Mouse (Mus musculus) heart, adult 2 months (tissue): Measurements from ENCODE around the gene Top3a.

Experiments used
- CTCF ChIP-seq: fragments of 200-600 bp; IDR thresholded peaks from 2 replicates; pipeline ENCODE4 v1.8.1; 2022; ENCODE audit warnings: antibody characterized with exemption, mild to moderate bottlenecking, moderate library complexity
- POLR2A ChIP-seq: fragments of 200-500 bp; IDR thresholded peaks from 2 replicates; pipeline ENCODE4 v1.6.1; 2011; ENCODE audit warnings: mild to moderate bottlenecking, low read depth, low read length, control low read depth; ENCODE audit not compliant: insufficient read depth

DNA sequence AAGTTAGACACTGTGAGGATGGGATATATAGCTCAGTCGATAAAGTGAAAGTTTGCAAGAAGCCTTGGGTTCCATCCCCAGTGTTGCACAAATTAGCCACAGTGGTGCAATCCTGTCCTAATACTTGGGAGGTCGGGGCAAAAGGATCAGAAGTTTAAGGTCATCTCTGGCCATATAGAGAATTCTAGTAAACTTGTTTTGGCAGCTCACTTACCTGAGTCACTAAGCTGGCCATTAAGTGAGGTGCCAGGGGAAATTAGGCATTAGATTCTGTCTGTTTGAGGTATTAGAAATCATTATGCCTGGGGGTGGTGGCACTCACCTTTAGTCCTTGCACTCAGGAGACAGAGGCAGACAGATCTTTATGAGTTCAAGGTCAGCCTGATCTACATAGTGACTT lies 46.6 kb upstream of the Top3a start:
- no peak for TF ChIP-seq CTCF
- no peak for TF ChIP-seq POLR2A
